ENCODE assay signal across 8 mouse cellular contexts in the genomic region with DNA sequence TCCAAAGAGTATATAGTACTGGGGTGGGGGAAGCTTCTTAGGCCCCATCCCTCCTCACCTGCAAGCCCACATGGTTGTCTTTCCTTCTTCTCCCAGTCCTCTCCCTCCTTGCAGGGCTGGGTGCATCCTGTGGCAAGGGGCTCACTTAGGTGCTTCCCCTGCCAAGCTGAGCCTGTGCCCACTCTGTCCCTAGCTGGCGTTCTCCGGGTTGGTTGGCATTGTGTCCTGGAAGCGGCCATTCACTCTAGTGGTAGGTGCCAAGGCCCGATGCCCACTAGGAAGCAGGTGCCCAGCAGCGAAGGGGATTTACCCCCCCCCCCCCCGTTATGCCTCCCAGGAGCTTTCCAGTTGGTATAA. TPM values are rescaled to one million over a fixed set of nuclear protein-coding genes. Genes with fewer than 3 reads are reported as not detected.
DNase-seq lines count a peak whose midpoint lies in the region; ATAC-seq and TF ChIP-seq lines count a peak whose summit lies in the region.

No protein-coding gene starts in this region.

- H3K27me3 ChIP-seq in thymus, adult 2 months (ENCODE audit: control insufficient read depth, insufficient read depth, low read length), result no peaks in the 10 kb centered on the region
- no peaks in the 10 kb centered on the region for H3K27me3 ChIP-seq in limb, embryonic 10.5 days (ENCODE audit: low read depth, poor library complexity, severe bottlenecking)
- no peaks in the 10 kb centered on the region for H3K27me3 ChIP-seq in stomach, embryonic 15.5 days (replicated peaks)

- H3K4me3 ChIP-seq in thymus, adult 2 months (ENCODE audit: control insufficient read depth, insufficient read depth, low read length), result peak overlapping the region; percentile 62
- H3K4me3 ChIP-seq in limb, embryonic 10.5 days, result peak overlapping the region; percentile 57
- H3K4me3 ChIP-seq in stomach, embryonic 15.5 days (replicated peaks), result peak overlapping the region; percentile 68

- H3K9me3 ChIP-seq in limb, embryonic 10.5 days (replicated peaks), result no peaks in the 10 kb centered on the region
- H3K9me3 ChIP-seq in stomach, embryonic 15.5 days, result no peaks in the 10 kb centered on the region

- WGBS in thymus, adult 2 months, result 72% methylated on average over 6 of the region's 6 CpGs
- 82% methylated on average over 6 of the region's 6 CpGs for WGBS in limb, embryonic 10.5 days
- WGBS in stomach, embryonic 15.5 days, result 84% methylated on average over 6 of the region's 6 CpGs

- no peak for TF ChIP-seq CTCF in thymus, adult 2 months (IDR thresholded peaks at IDR 0.05; ENCODE audit: borderline replicate concordance, control insufficient read depth, extremely low read depth, insufficient read depth, low read length, poor library complexity)

- no peak for TF ChIP-seq POLR2A in thymus, adult 2 months (IDR thresholded peaks at IDR 0.05; ENCODE audit: control insufficient read depth, extremely low read depth, insufficient read depth, low read length, poor library complexity)

- H3K4me2 ChIP-seq in stomach, embryonic 15.5 days, result peak overlapping the region; percentile 84

- DNase-seq in heart, adult 11 months, result peak; percentile 94
- DNase-seq in heart, postnatal 10 days, result no peak
- DNase-seq in thymus, adult 2 months, result no peak
- DNase-seq in thymus, postnatal 10 days (ENCODE audit: low spot score in 2 of 2), result no peak
- DNase-seq in limb, embryonic 10.5 days (ENCODE audit: low spot score), result no peak
- DNase-seq in adrenal gland, adult 18-20 months (ENCODE audit: low spot score in 2 of 2), result no peak
- DNase-seq in frontal cortex, postnatal 25 days (ENCODE audit: low spot score in 2 of 2), result no peak

- ATAC-seq in stomach, embryonic 15.5 days (ENCODE audit: insufficient read depth, low FRiP score, low read depth), result no peak

- H3K9ac ChIP-seq in stomach, embryonic 15.5 days, result peak overlapping the region; percentile 60; the same call in 1 of the 2 replicates

- intact Hi-C loops in heart, postnatal 10 days (cut with DNase I), result no loop called here

- peaks cover 59% of the 10 kb centered on the region for H3K4me1 ChIP-seq in thymus, adult 2 months (replicated peaks; ENCODE audit: control insufficient read depth, insufficient read depth, low read length)
- peaks cover 60% of the 10 kb centered on the region for H3K4me1 ChIP-seq in limb, embryonic 10.5 days
- peaks cover 21% of the 10 kb centered on the region for H3K4me1 ChIP-seq in stomach, embryonic 15.5 days

- H3K36me3 ChIP-seq in thymus, adult 2 months (ENCODE audit: control insufficient read depth, insufficient read depth, low read length), result peaks cover 11% of the 10 kb centered on the region; the same call in 1 of the 2 replicates
- H3K36me3 ChIP-seq in limb, embryonic 10.5 days, result peaks cover 66% of the 10 kb centered on the region
- peaks cover 34% of the 10 kb centered on the region for H3K36me3 ChIP-seq in stomach, embryonic 15.5 days

- H3K27ac ChIP-seq in thymus, adult 2 months (ENCODE audit: control insufficient read depth, insufficient read depth, low read length), result no peak overlapping the region; the same call in 1 of the 2 replicates
- H3K27ac ChIP-seq in limb, embryonic 10.5 days, result peak overlapping the region; percentile 86
- no peak overlapping the region for H3K27ac ChIP-seq in stomach, embryonic 15.5 days

RNA-seq across cellular contexts. Expression of gene Fam189b, which starts 1.0 kb away (rescaled TPM):
- total RNA-seq in heart, postnatal 10 days (2021), result 1 to 10 TPM; 7.9 to 8.3 TPM
- 250 and 278 TPM in 2 replicates for polyA plus RNA-seq in thymus, adult 2 months (2012; rRNA removed)
- polyA plus RNA-seq in limb, embryonic 10.5 days (2016; fragmentation: Nextera tagmentation; extraction: Ambion mirVana), result 32.2 and 35.0 TPM in 2 replicates
- 21.1 and 22.1 TPM in 2 replicates for polyA plus RNA-seq in stomach, embryonic 15.5 days (2015; fragmentation: Nextera tagmentation; extraction: Ambion mirVana)
- total RNA-seq in adrenal gland, adult 18-20 months (2021), result 10 to 100 TPM; 15.4 to 16.2 TPM

RNA-seq across cellular contexts. Expression of gene Scamp3, which starts 6.7 kb away (rescaled TPM):
- total RNA-seq in heart, postnatal 10 days (2021), result 10 to 100 TPM; 49.4 to 49.6 TPM
- 240 and 251 TPM in 2 replicates for polyA plus RNA-seq in thymus, adult 2 months (2012; rRNA removed)
- polyA plus RNA-seq in limb, embryonic 10.5 days (2016; fragmentation: Nextera tagmentation; extraction: Ambion mirVana), result 115 and 119 TPM in 2 replicates
- 103 and 106 TPM in 2 replicates for polyA plus RNA-seq in stomach, embryonic 15.5 days (2015; fragmentation: Nextera tagmentation; extraction: Ambion mirVana)
- 10 to 100 TPM; 72.1 to 87.0 TPM for total RNA-seq in adrenal gland, adult 18-20 months (2021)

RNA-seq across cellular contexts. Expression of gene Gba, which starts 18.8 kb away (rescaled TPM):
- 10 to 100 TPM; 24.2 to 24.7 TPM for total RNA-seq in heart, postnatal 10 days (2021)
- 98.8 and 117 TPM in 2 replicates for polyA plus RNA-seq in thymus, adult 2 months (2012; rRNA removed)
- 34.8 and 34.9 TPM in 2 replicates for polyA plus RNA-seq in limb, embryonic 10.5 days (2016; fragmentation: Nextera tagmentation; extraction: Ambion mirVana)
- 40.1 and 41.2 TPM in 2 replicates for polyA plus RNA-seq in stomach, embryonic 15.5 days (2015; fragmentation: Nextera tagmentation; extraction: Ambion mirVana)
- 10 to 100 TPM; 57.1 to 61.9 TPM for total RNA-seq in adrenal gland, adult 18-20 months (2021)

RNA-seq across cellular contexts. Expression of gene Clk2, which starts 19.3 kb away (rescaled TPM):
- 10 to 100 TPM; 26.6 to 26.7 TPM for total RNA-seq in heart, postnatal 10 days (2021)
- 117 and 126 TPM in 2 replicates for polyA plus RNA-seq in thymus, adult 2 months (2012; rRNA removed)
- polyA plus RNA-seq in limb, embryonic 10.5 days (2016; fragmentation: Nextera tagmentation; extraction: Ambion mirVana), result 40.1 and 44.8 TPM in 2 replicates
- polyA plus RNA-seq in stomach, embryonic 15.5 days (2015; fragmentation: Nextera tagmentation; extraction: Ambion mirVana), result 26.3 and 26.7 TPM in 2 replicates
- 10 to 100 TPM; 45.3 to 64.8 TPM for total RNA-seq in adrenal gland, adult 18-20 months (2021)

RNA-seq across cellular contexts. Expression of gene Hcn3, which starts 23.9 kb away (rescaled TPM):
- under 1 TPM; 0.19 to 0.60 TPM for total RNA-seq in heart, postnatal 10 days (2021)
- polyA plus RNA-seq in thymus, adult 2 months (2012; rRNA removed), result 15.9 and 18.1 TPM in 2 replicates
- 1.3 and 1.6 TPM in 2 replicates for polyA plus RNA-seq in limb, embryonic 10.5 days (2016; fragmentation: Nextera tagmentation; extraction: Ambion mirVana)
- polyA plus RNA-seq in stomach, embryonic 15.5 days (2015; fragmentation: Nextera tagmentation; extraction: Ambion mirVana), result 2.4 and 2.6 TPM in 2 replicates
- total RNA-seq in adrenal gland, adult 18-20 months (2021), result 1 to 10 TPM; 2.6 to 7.7 TPM
